Mouse (Mus musculus): ENCODE measurements around the gene Cfap54.

Gene Cfap54

DNA sequence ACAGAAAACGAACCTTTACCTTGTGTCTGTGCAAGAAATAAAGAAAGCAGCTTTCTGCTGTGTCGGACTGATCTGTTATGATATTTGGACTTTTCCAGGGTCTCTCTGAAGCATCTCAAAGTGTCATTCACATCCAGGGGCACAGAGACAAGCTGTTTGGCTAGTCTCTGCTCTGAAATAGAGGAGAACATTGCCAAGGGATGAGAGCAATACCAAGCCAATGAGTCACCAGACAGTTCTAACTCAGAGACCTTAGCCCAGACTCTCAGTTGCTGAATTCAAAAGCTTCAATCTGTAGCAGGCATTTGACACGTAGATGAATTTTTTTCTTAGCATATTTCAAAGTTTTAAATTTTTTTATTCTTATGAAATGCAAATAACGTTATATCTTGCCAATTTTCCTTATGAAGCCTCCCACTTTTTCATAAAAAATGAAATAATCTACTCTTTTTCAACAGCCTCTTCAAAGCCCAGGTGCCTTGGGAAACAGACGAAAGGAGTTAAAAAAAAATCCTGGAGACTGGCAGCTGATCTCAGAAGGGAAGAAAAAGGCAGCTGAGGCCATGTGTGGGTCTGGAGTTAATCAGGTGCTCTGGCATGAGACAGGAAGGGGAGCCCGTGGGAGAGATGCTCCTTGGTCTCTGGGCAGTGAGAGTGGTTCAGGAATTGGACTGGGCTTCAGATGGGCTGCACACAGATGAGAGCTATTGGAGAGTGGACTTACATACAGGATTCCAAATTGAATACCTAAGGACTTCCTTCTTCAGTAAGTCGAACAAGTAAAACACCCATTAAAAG lies 138.4 kb downstream of the Cfap54 start:
- TF ChIP-seq GATA4 (IDR thresholded peaks at IDR 0.05; ENCODE audit: insufficient replicate concordance, low read length): no peak

DNA sequence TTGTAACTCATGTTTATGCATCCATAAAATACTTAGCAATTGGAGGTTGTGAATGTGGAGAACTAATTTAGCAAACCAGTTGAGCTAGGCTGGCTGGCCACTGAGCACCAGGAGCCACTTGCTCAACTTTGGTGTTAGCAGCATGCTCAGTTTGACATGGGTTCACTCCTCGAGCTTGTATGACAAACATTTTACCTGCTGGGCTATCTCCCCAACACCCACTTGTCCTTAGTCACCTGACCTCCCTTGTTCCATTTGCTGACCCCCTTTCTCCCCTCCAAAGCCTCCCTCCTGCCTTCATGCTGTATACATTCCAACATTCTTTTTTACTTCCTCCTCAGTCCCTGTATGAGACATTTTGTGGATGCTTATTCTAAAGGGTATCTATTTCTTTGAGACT lies 139.8 kb downstream of the Cfap54 start:
- no peak for TF ChIP-seq GATA4 (IDR thresholded peaks at IDR 0.05; ENCODE audit: insufficient replicate concordance, low read length)

DNA sequence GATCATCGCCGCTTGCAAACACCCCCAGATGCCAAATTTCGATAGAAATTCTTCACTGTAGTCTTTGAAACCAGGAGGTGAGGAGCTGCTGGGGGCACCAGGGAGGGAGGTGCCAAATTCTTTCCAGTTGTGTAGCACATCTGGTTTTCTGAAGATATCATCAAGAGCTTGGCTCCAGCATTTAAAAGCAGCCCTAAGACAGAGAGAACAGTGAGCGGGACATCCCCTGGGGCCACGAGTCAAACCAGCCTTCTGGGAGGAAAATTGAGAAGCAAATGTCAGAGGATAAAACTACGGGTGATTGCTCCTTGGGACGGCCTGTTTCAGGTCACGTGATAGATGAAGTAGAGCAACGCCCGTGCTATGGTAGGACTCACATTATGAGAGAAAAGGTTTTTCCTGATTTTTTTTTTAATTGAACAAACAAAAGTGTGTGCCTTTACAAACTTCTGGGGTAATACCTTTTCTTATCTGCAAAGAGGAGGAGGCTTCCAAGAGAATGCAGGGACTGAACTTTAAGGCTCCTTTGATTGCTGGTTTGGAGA lies 143.6 kb downstream of the Cfap54 start:
- no peak for TF ChIP-seq GATA4 (IDR thresholded peaks at IDR 0.05; ENCODE audit: insufficient replicate concordance, low read length)

DNA sequence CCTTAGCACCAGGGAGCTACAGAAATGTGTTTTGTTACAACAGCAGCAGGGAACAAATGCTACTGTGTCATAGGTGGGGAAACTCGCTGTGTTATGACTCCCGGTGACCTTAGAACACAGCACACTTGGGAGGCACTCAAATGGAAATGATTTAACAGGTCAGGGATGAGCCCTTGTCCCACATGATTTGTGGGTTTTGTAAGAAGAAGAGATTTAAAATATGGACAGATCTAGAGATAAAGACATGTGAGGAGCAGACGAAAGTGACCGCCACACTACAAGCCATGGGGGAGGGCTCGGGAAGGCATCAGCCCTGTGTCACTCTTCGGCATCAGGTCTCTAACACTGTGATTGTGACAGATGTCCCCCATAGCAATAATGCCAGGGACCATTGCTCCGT lies 144.3 kb downstream of the Cfap54 start:
- TF ChIP-seq GATA4 (IDR thresholded peaks at IDR 0.05; ENCODE audit: insufficient replicate concordance, low read length): no peak

DNA sequence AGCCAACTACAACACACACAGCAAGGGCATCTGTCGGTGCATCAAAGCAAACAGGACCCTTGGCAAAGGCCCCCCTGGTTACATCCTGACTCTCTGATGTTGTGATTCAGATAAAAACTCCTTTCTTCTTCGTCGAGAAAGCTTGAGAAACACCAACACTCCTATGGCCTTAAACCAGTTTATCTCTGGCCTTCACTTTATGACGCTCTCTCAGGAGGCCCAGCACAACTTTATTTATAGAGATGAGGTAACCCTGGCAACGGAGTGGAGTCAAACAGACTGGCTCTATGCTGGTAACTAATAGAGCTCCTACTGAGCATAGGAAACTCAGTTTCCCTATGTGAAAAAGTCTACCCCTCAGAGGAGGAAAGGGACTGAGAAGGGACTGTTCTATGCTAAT lies 146.9 kb downstream of the Cfap54 start:
- no peak for TF ChIP-seq GATA4 (IDR thresholded peaks at IDR 0.05; ENCODE audit: insufficient replicate concordance, low read length)

DNA sequence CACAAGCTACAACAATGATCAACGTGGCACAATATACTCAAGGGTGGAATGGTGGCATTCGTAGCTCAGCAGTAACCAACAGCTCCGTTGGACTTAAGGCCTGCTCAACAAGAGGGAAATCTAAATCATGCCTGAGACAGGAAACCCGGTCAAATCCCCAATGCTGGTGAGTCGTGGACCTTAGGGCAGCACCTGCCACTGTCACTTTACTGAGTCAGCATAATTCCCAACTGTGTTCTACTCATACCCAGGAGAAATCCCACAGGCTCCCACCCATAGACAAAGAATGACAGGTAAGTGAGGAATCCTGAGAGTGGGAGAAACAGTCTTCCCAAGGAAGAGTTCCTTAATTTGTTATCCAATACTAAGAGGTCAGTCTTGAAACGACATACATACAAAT lies 147.8 kb downstream of the Cfap54 start:
- no peak for TF ChIP-seq GATA4 (IDR thresholded peaks at IDR 0.05; ENCODE audit: insufficient replicate concordance, low read length)

DNA sequence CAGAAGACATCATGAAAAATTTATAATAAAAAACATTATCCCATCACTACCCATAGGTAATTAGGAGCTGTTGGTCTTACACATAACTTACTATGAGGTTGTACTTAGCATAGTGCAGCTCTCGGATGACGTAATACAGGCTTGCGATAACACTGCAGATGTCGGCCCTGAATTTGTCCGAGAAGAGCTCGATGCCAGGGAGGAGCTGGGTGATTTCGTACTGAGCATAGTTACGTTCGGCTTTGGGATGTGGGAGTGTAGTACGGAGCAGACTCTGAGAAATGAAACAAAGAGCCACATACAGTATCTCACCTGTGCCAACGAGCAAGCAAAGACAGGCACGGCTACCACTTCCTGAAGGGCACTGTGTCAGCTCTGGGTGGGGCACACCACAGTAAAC lies 149.0 kb downstream of the Cfap54 start:
- no peak for TF ChIP-seq GATA4 (IDR thresholded peaks at IDR 0.05; ENCODE audit: insufficient replicate concordance, low read length)

DNA sequence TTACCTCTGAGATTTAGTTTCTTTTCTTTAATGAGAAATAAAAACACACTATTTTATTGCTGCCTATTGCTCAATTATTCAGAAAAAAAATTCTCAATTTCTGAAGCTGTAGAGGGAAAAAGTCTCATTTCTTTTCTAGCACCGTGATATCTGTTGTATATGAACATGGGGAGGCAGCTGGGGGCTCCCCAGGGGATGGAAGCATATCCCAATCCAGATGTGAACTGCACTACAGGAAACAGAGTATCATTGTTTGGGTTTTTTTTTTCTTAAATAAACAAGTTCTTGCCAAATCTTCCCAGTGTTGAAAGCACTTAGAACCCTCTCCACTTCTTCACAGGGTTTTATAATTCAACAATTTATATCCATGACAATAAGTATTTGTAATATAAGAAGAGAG lies 151.4 kb downstream of the Cfap54 start:
- TF ChIP-seq GATA4 (IDR thresholded peaks at IDR 0.05; ENCODE audit: insufficient replicate concordance, low read length): no peak

DNA sequence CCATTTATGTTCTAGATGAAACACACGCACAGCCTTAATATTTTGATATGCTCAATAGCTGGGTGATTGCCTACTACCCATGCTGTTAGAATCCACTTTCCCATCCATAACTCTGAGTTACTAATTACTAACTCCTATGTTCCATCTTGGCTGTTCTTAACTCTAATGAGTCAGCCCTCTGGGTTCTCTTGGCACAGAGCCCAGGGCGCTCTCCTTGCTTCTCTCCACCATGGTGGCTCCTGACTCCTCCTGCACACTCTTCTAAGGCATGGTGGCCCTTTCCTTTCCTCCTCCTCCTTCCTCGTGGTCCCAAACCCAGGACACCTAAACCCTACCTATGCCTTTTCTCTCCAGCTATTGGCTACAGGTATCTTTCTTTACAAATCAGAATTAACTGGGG lies 153.2 kb downstream of the Cfap54 start:
- no peak for TF ChIP-seq GATA4 (IDR thresholded peaks at IDR 0.05; ENCODE audit: insufficient replicate concordance, low read length)

DNA sequence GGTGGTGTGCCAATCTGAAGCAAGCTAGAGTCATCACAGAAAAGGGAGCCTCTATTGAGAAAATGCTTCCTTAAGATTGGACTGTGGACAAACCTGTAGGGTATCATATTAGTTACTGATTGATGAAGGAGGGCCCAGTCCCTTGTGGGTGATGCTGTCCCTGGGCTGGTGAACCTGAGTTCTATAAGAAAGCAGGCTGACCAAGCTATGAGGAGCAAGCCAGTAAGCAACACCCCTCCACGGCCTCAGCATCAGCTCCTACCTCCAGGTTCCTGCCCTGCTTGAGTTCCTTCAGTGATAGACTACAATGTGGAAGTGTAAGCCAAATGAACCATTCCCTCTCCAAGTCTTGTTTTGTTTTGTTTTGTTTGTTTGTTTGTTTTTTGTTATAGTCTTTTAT lies 162.9 kb downstream of the Cfap54 start:
- no peak for TF ChIP-seq GATA4 (IDR thresholded peaks at IDR 0.05; ENCODE audit: insufficient replicate concordance, low read length)

DNA sequence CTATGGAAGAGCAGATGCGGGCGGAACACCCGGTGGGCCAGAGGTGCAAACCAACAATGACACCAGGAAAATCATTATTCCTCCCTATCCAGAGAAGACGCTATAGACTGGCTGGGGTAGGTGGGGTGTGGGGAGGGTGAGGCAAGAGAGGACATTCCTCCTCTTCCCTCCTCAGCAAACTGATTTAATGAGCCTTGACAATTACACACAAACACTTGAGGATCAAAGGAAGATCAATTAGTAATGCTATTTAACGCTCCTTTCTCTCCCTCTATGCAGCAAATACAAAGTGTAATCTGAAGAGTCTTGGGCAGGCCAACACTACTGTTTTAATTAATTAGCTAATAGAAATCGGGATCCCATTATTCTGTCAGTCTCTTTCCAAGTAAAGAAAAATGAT lies 174.2 kb downstream of the Cfap54 start:
- no peak for TF ChIP-seq GATA4 (IDR thresholded peaks at IDR 0.05; ENCODE audit: insufficient replicate concordance, low read length)

DNA sequence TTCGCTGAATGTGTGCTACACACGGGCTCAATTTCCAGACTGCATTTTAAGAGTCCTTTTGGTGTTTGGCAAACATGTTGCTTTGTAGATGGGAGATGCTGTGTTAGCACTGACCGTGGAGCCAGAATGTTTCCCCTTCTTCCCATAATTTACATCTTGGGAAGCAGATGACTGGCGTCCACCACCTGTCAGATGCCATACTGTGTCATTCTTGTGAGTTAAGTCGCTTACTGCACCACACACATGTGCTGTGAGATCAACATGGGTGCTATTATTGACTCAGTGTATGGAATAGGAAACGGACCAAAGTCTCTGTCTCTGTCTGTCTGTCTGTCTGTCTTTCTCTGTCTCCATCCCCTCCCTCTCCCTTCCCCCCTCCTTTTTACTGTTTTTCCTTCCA lies 193.0 kb downstream of the Cfap54 start:
- TF ChIP-seq GATA4 (IDR thresholded peaks at IDR 0.05; ENCODE audit: insufficient replicate concordance, low read length): no peak

DNA sequence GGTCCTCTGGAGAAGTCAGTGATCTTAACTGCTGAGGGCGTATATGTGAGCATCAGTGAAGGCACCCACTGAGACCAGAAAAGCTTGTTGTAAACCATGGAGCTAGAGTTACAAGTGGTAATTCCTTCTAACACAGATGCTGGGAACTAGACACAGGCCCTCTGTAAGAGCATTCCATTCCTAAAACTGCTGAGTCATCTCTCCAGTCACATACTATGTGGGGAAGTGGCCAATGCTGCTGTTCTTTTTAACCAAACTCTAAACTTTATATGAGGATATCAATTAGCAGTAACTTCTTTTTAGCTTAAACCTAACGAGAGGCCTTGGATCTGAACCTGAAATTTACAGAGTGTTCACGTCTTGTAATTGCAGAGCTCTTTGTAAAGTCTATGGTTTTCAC lies 203.4 kb downstream of the Cfap54 start:
- no peak for TF ChIP-seq GATA4 (IDR thresholded peaks at IDR 0.05; ENCODE audit: insufficient replicate concordance, low read length)

DNA sequence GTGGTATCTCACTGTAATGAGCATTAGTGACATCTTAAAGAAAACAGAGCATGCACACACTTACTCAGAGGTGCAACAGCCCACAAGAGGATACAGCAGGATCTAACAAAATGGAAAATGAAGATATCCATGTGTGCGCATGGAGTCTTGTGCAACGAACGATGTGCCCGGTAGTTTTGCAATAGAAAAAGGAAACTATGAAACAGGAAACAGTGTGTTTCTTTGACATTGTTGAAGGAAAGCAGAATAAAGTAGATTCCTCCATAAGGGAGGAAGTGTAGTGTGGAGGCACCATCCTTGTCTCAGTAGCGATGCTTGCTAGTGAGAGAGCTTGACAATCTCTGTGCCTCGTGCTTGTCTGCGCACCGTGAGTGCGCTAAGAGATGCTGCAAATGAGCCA lies 240.4 kb downstream of the Cfap54 start:
- TF ChIP-seq GATA4 (IDR thresholded peaks at IDR 0.05; ENCODE audit: insufficient replicate concordance, low read length): no peak

DNA sequence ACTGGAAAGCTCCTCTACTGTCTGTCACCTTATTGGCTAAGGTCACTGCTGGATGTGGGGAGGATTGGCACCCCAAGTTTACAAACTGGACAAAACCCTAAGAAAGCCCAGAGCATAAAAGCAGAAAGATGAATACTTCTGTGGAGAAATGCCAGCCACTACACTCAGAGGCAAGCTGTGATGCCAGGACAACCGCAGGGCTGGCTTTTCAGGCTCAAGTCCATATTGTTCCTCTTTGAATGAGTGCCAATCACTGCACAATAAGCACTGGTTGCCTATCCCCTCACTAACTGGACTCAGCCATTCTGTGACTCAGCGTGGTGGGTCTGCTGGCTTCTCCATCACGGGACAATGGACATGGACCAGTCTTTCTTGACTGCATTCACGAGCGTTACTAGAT lies 243.8 kb downstream of the Cfap54 start:
- no peak for TF ChIP-seq GATA4 (IDR thresholded peaks at IDR 0.05; ENCODE audit: insufficient replicate concordance, low read length)

DNA sequence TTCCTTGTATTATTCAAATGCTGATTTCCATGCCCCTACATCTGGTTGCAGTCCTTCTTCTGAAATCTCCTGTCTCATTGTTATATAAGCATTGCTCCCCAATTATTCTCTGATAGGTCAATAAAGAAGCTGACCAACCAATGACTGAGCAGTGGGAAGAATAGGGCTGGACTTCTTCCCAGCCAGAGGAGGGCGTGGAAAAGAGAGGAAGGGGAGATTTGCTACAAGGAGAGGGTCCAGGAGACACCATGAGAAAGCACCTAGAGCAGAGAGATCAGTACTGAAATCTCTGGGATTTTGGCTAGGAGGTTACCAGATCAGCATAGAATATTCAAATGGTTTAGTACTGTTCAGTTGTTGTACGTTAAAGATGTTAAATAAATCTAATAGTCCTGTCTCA lies 244.4 kb downstream of the Cfap54 start:
- TF ChIP-seq GATA4 (IDR thresholded peaks at IDR 0.05; ENCODE audit: insufficient replicate concordance, low read length): no peak

DNA sequence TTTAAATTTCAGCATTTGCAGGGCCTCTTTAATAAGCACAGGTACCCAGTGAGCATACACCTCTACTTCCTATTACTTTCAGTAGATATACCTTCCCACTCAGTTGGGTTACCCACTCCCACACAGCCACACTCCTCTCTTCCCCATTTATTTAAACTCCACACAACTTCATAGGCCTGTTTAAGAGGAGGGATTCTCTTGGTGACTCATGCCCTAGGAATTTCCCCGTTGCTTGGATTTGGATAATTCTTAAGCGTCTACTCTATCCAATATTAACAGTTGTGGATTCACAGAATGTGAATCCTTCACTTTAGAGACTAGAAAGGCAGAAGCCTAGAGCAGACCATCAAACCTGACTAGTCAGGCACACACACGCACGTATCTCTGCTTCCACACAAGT lies 259.9 kb downstream of the Cfap54 start:
- no peak for TF ChIP-seq GATA4 (IDR thresholded peaks at IDR 0.05; ENCODE audit: insufficient replicate concordance, low read length)
